Mouse (Mus musculus) lung, postnatal 14 days (tissue): ENCODE measurements around the gene Atad5.

Experiments
- DNase-seq: peaks from one replicate; pipeline ENCODE4 v3.0.0; 2021

Gene Atad5

DNA sequence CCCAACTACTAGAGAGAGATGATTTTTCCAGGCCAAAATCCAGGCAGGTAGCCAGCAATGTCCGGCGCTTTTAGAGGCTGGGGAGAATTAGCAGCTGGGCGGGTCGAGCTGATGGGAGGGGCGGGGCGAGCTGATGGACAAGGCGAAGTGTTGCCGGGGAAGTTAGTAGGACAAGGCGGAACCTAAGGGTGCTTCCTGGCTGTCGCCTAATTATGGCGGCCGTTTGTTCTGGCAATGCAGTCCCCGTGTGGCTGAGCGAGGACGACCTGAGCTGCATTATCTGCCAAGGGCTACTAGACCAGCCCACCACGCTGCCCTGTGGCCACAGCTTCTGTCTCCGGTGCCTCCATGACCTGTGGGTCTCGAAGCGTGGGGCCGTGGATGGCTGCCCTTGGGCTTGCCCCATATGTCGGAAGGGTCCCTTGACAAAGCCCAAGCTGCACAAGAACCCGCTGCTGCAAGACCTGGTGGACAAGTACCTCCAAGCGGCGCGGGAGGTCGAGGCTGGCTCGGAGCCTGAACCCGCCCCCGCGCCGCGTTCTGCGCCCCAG is 94.6 kb downstream of the Atad5 start, which contains the start of gene Rnf135:
Gene Rnf135 (plus strand): TSS at position 147 of the 551 bp plus-strand sequence.
- peak; percentile 95 for DNase-seq

DNA sequence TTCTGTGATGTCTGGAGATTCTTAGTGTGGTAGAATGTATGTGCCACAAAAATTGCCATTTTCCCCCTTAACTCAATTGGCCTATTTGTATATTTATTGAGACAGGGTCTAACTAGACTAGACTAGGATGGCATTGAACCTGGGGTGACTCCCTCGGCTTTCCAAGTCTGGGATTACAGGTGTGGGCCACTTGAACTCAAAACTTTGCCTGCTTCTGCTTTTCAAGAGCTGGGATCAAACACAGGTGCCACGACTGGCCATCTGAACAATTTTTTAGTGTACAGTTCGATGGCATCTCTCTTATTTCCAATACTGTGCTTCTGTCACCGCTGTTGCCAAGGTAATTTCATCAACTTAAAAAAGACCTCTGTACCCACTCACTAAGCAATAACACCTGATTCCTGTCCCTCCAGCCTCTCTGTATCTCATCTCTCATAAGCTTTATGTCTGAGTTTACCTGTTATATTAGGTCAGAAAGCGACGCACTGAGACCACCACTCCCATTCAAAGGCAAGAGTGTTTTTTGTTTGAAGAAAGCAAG is 95.4 kb downstream of the Atad5 start:
- DNase-seq: no peak
